Mouse (Mus musculus): ENCODE results near the gene Serinc3. TPM values are rescaled to one million over a fixed set of nuclear protein-coding genes. Genes with fewer than 3 reads are reported as not detected.
A peak's percentile ranks its signal among the peaks of the same experiment; 100 is the strongest.
"Not testable (repeated sequence)": the region's sequence is repeated elsewhere in the genome, so short reads cannot be mapped to it uniquely, and the experiment has no call there.

Gene Serinc3
- polyA plus RNA-seq, 1 experiment from 2014 or later: 42.1 TPM

- Histone ChIP-seq H3K4me3 (replicated peaks; ENCODE audit: low read length) (peak within 1 kb of the TSS; percentile 65), H3K9me3 (ENCODE audit: control insufficient read depth, low read length) (no peaks in the 10 kb centered on the region), H3K27ac (peak within 1 kb of the TSS; percentile 60), H3K4me1 (replicated peaks; ENCODE audit: control insufficient read depth, insufficient read depth, low read length) (peaks cover 6% of the 10 kb centered on the region; the same call in 1 of the 2 replicates), H3K36me3 (replicated peaks; ENCODE audit: control insufficient read depth, insufficient read depth) (no peaks in the 10 kb centered on the region), H3K4me2 (replicated peaks) (peak within 1 kb of the TSS; percentile 60), H3K27me3 (ENCODE audit: control insufficient read depth, insufficient read depth, low read length) (no peaks in the 10 kb centered on the region), H3K9ac (peak within 1 kb of the TSS; percentile 70)
- ATAC-seq (ENCODE audit: low FRiP score): peak; percentile 94
- under 1% methylated on average over 71 of the region's 71 CpGs for WGBS
- DNase-seq (ENCODE audit: low spot score): peak; percentile 90
Measured at GRCm38 (mm10) chr2:163657975-163658886, 13.3 kb upstream of the Serinc3 start, which contains the start of gene Pkig. Gene Pkig, plus strand, starts transcription at chr2:163658386.

- no peak for ATAC-seq (ENCODE audit: low FRiP score)
- Histone ChIP-seq H3K27ac (no peak overlapping the region), H3K9ac (peak overlapping the region; percentile 70), H3K4me1 (replicated peaks; ENCODE audit: control insufficient read depth, insufficient read depth, low read length) (peaks cover 6% of the 10 kb centered on the region; the same call in 1 of the 2 replicates), H3K27me3 (ENCODE audit: control insufficient read depth, insufficient read depth, low read length) (no peaks in the 10 kb centered on the region), H3K4me2 (replicated peaks) (0 out of 2 replicates have a peak overlapping the region, but pooled peaks have one; percentile 60), H3K36me3 (replicated peaks; ENCODE audit: control insufficient read depth, insufficient read depth) (no peaks in the 10 kb centered on the region), H3K9me3 (ENCODE audit: control insufficient read depth, low read length) (no peaks in the 10 kb centered on the region), H3K4me3 (replicated peaks; ENCODE audit: low read length) (no peak overlapping the region)
- DNase-seq (ENCODE audit: low spot score): no peak
- WGBS: 85% methylated on average over 2 of the region's 2 CpGs
Measured at GRCm38 (mm10) chr2:163657486-163657885, 12.6 kb upstream of the Serinc3 start.

- not testable (repeated sequence) for ATAC-seq (ENCODE audit: low FRiP score); DNase-seq (ENCODE audit: low spot score); H3K4me3 ChIP-seq (replicated peaks; ENCODE audit: low read length); H3K9me3 ChIP-seq (ENCODE audit: control insufficient read depth, low read length); H3K36me3 ChIP-seq (replicated peaks; ENCODE audit: control insufficient read depth, insufficient read depth); H3K27me3 ChIP-seq (ENCODE audit: control insufficient read depth, insufficient read depth, low read length); H3K4me1 ChIP-seq (replicated peaks; ENCODE audit: control insufficient read depth, insufficient read depth, low read length); H3K27ac ChIP-seq; H3K9ac ChIP-seq; H3K4me2 ChIP-seq (replicated peaks)
- WGBS: 95% methylated on average over 7 of the region's 12 CpGs
Measured at GRCm38 (mm10) chr2:163655699-163656098, 10.8 kb upstream of the Serinc3 start.

- Histone ChIP-seq H3K36me3 (replicated peaks; ENCODE audit: control insufficient read depth, insufficient read depth) (no peaks in the 10 kb centered on the region), H3K27me3 (ENCODE audit: control insufficient read depth, insufficient read depth, low read length) (no peaks in the 10 kb centered on the region), H3K4me1 (replicated peaks; ENCODE audit: control insufficient read depth, insufficient read depth, low read length) (peaks cover 18% of the 10 kb centered on the region), H3K9ac (no peak overlapping the region), H3K27ac (no peak overlapping the region), H3K4me3 (replicated peaks; ENCODE audit: low read length) (no peak overlapping the region), H3K4me2 (replicated peaks) (no peak overlapping the region), H3K9me3 (ENCODE audit: control insufficient read depth, low read length) (peaks cover 11% of the 10 kb centered on the region)
- ATAC-seq (ENCODE audit: low FRiP score) (no peak), DNase-seq (ENCODE audit: low spot score) (no peak)
- 91% methylated on average over 5 of the region's 5 CpGs for WGBS
Measured at GRCm38 (mm10) chr2:163646461-163647080, 1.6 kb upstream of the Serinc3 start.

GRCm38 (mm10) chr2:163645700-163646460 is 949 bp upstream of the Serinc3 start:
- Histone ChIP-seq H3K4me3 (replicated peaks; ENCODE audit: low read length) (no peak overlapping the region), H3K9me3 (ENCODE audit: control insufficient read depth, low read length) (peaks cover 11% of the 10 kb centered on the region), H3K4me1 (replicated peaks; ENCODE audit: control insufficient read depth, insufficient read depth, low read length) (peaks cover 18% of the 10 kb centered on the region), H3K9ac (no peak overlapping the region), H3K27me3 (ENCODE audit: control insufficient read depth, insufficient read depth, low read length) (no peaks in the 10 kb centered on the region), H3K27ac (peak overlapping the region; percentile 40; the same call in 1 of the 2 replicates), H3K36me3 (replicated peaks; ENCODE audit: control insufficient read depth, insufficient read depth) (0 out of 2 replicates have a peak, but pooled peaks cover 3% of the 10 kb centered on the region), H3K4me2 (replicated peaks) (no peak overlapping the region)
- ATAC-seq (ENCODE audit: low FRiP score) (no peak), DNase-seq (ENCODE audit: low spot score) (no peak)
- 85% methylated on average over 11 of the region's 11 CpGs for WGBS

GRCm38 (mm10) chr2:163644047-163644446 is 884 bp downstream of the Serinc3 start:
- no peak for ATAC-seq (ENCODE audit: low FRiP score)
- H3K27me3 ChIP-seq (ENCODE audit: control insufficient read depth, insufficient read depth, low read length): no peaks in the 10 kb centered on the region
- peak; percentile 33 for DNase-seq (ENCODE audit: low spot score)
- H3K9ac ChIP-seq: peak overlapping the region; percentile 84
- H3K4me1 ChIP-seq (replicated peaks; ENCODE audit: control insufficient read depth, insufficient read depth, low read length): peaks cover 25% of the 10 kb centered on the region
- no peaks in the 10 kb centered on the region for H3K9me3 ChIP-seq (ENCODE audit: control insufficient read depth, low read length)
- peak overlapping the region; percentile 75 for H3K4me3 ChIP-seq (replicated peaks; ENCODE audit: low read length)
- H3K27ac ChIP-seq: peak overlapping the region; percentile 90
- 9% methylated on average over 4 of the region's 4 CpGs for WGBS
- H3K4me2 ChIP-seq (replicated peaks): peak overlapping the region; percentile 64
- H3K36me3 ChIP-seq (replicated peaks; ENCODE audit: control insufficient read depth, insufficient read depth): 0 out of 2 replicates have a peak, but pooled peaks cover 3% of the 10 kb centered on the region

GRCm38 (mm10) chr2:163643576-163643971 is 1.4 kb downstream of the Serinc3 start:
- Histone ChIP-seq H3K9me3 (ENCODE audit: control insufficient read depth, low read length) (no peaks in the 10 kb centered on the region), H3K4me2 (replicated peaks) (peak overlapping the region; percentile 64), H3K36me3 (replicated peaks; ENCODE audit: control insufficient read depth, insufficient read depth) (0 out of 2 replicates have a peak, but pooled peaks cover 3% of the 10 kb centered on the region), H3K4me3 (replicated peaks; ENCODE audit: low read length) (peak overlapping the region; percentile 75), H3K27me3 (ENCODE audit: control insufficient read depth, insufficient read depth, low read length) (no peaks in the 10 kb centered on the region), H3K4me1 (replicated peaks; ENCODE audit: control insufficient read depth, insufficient read depth, low read length) (peaks cover 25% of the 10 kb centered on the region), H3K27ac (no peak overlapping the region), H3K9ac (peak overlapping the region; percentile 84)
- WGBS: 94% methylated on average over 2 of the region's 2 CpGs
- no peak for DNase-seq (ENCODE audit: low spot score)
- no peak for ATAC-seq (ENCODE audit: low FRiP score)

- H3K9me3 ChIP-seq (ENCODE audit: control insufficient read depth, low read length): no peaks in the 10 kb centered on the region
- no peaks in the 10 kb centered on the region for H3K27me3 ChIP-seq (ENCODE audit: control insufficient read depth, insufficient read depth, low read length)
- no peak for ATAC-seq (ENCODE audit: low FRiP score)
- H3K4me1 ChIP-seq (replicated peaks; ENCODE audit: control insufficient read depth, insufficient read depth, low read length): peaks cover 25% of the 10 kb centered on the region
- no peak overlapping the region for H3K27ac ChIP-seq
- peak overlapping the region; percentile 75 for H3K4me3 ChIP-seq (replicated peaks; ENCODE audit: low read length)
- peaks cover 8% of the 10 kb centered on the region for H3K36me3 ChIP-seq (replicated peaks; ENCODE audit: control insufficient read depth, insufficient read depth)
- H3K4me2 ChIP-seq (replicated peaks): peak overlapping the region; percentile 64
- DNase-seq (ENCODE audit: low spot score): no peak
- 89% methylated on average over 30 of the region's 30 CpGs for WGBS
- peak overlapping the region; percentile 84; the same call in 1 of the 2 replicates for H3K9ac ChIP-seq
Measured at GRCm38 (mm10) chr2:163642685-163643575, 2.0 kb downstream of the Serinc3 start.

All from hindbrain, embryonic 14.5 days (tissue).